Mouse (Mus musculus) kidney, postnatal 0 days (tissue): ENCODE results near the gene Pfkfb1. TPM values are rescaled to one million over a fixed set of nuclear protein-coding genes. Genes with fewer than 3 reads are reported as not detected.

Experiments used
- ATAC-seq: fragments of 200-750 bp; cut with Nextera tagmentation; replicated peaks from 2 replicates; pipeline ENCODE4 v1.8.0; 2017; ENCODE audit warnings: low read depth, moderate number of reproducible peaks, moderate TSS enrichment, moderate library complexity; ENCODE audit not compliant: low FRiP score
- DNase-seq: peaks from one replicate; pipeline ENCODE4 v3.0.0-alpha.2; 2016; ENCODE audit warnings: low spot score
- H3K27ac ChIP-seq: fragments of 300-500 bp; sonication (generic); 2 replicates; pipeline ENCODE4 v1.5.1; 2014; ENCODE audit warnings: mild to moderate bottlenecking
- H3K27me3 ChIP-seq: fragments of 300-500 bp; sonication (generic); 2 replicates; pipeline ENCODE4 v1.6.1; 2014; ENCODE audit warnings: low read length, mixed read lengths; ENCODE audit not compliant: insufficient read depth
- H3K36me3 ChIP-seq: fragments of 300-500 bp; sonication (generic); 2 replicates; pipeline ENCODE4 v1.6.1; 2014; ENCODE audit warnings: low read length, mixed read lengths; ENCODE audit not compliant: insufficient read depth
- H3K4me1 ChIP-seq: fragments of 300-500 bp; sonication (generic); replicated peaks from 2 replicates; pipeline ENCODE4 v1.6.1; 2014; ENCODE audit warnings: antibody characterized with exemption, low read length, mixed read lengths; ENCODE audit not compliant: insufficient read depth
- H3K4me2 ChIP-seq: fragments of 300-500 bp; sonication (generic); 2 replicates; pipeline ENCODE4 v1.6.1; 2014; ENCODE audit warnings: mild to moderate bottlenecking, low read length, moderate library complexity, mixed read lengths
- H3K4me3 ChIP-seq: fragments of 300-500 bp; sonication (generic); replicated peaks from 2 replicates; pipeline ENCODE4 v1.5.1; 2014; ENCODE audit warnings: low read depth, low read length
- H3K9ac ChIP-seq: fragments of 300-500 bp; sonication (generic); 2 replicates; pipeline ENCODE4 v1.6.1; 2014; ENCODE audit warnings: low read depth, low read length
- H3K9me3 ChIP-seq: fragments of 300-500 bp; sonication (generic); replicated peaks from 2 replicates; pipeline ENCODE4 v1.6.1; 2016; ENCODE audit warnings: low read length, inconsistent platforms, mixed read lengths
- CTCF ChIP-seq: IDR thresholded peaks from 2 replicates; pipeline ENCODE4 v1.5.1; 2016; ENCODE audit warnings: antibody characterized with exemption, low read depth, mild to moderate bottlenecking, moderate library complexity
- WGBS: fragments of 180-500 bp; shearing (Covaris S2); extraction: QIAGEN DNeasy Blood & Tissue Kit; methylation state at CpG from one replicate; pipeline ENCODE4 v1.1.7; 2014; 5-methylcytosine and 5-hydroxymethylcytosine counted together
- polyA plus RNA-seq: library from polyadenylated mRNA; unstranded; fragments of >200 nt; fragmentation: Nextera tagmentation; extraction: Ambion mirVana; gene quantifications from 2 replicates; pipeline ENCODE4 v1.2.1, GENCODE M21; 2015

Gene Pfkfb1
- polyA plus RNA-seq, 1 experiment from 2014 or later = 2.8 TPM

DNA sequence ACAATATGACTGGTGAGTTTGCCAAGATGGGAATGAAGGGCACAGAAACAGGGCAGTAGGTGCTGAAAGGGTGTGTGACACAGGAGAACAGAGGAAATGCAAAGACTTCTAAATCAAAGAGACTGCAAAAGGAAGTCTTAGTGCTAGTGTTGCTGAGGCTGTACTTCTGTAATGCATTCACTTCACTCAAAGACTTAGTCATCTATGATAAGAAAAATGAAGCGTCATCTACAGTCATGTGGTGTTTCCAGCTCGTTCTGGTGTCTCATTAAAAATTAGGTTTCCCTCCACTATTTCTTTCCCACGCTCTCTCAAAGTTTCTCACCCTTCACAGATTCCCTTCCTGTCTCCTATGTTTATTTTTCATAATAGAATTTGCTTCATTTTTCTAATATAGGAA lies 34.0 kb upstream of the Pfkfb1 start:
- Histone ChIP-seq H3K9ac (no peak overlapping the region), H3K27me3 (no peaks in the 10 kb centered on the region), H3K36me3 (no peaks in the 10 kb centered on the region), H3K9me3 (no peaks in the 10 kb centered on the region), H3K4me3 (no peak overlapping the region), H3K27ac (no peak overlapping the region), H3K4me1 (no peaks in the 10 kb centered on the region), H3K4me2 (no peak overlapping the region)
- WGBS = 87% methylated on average over 3 of the region's 3 CpGs
- no peak for DNase-seq
- ATAC-seq = no peak
- no peak for TF ChIP-seq CTCF

- no peak overlapping the region for H3K4me2 ChIP-seq
- ATAC-seq (no peak), DNase-seq (no peak)
- H3K9ac ChIP-seq = no peak overlapping the region
- 86% methylated on average over 12 of the region's 12 CpGs for WGBS
- no peak overlapping the region for H3K4me3 ChIP-seq
- no peaks in the 10 kb centered on the region for H3K27me3 ChIP-seq
- H3K9me3 ChIP-seq = no peaks in the 10 kb centered on the region
- no peak for TF ChIP-seq CTCF
- H3K36me3 ChIP-seq = no peaks in the 10 kb centered on the region
- no peak overlapping the region for H3K27ac ChIP-seq
- H3K4me1 ChIP-seq = no peaks in the 10 kb centered on the region
Measured at GRCm38 (mm10) chrX:150564644-150565357, 23.2 kb upstream of the Pfkfb1 start.

- no peak for TF ChIP-seq CTCF
- ATAC-seq (no peak; the same call in 1 of the 2 replicates), DNase-seq (peak; percentile 3)
- Histone ChIP-seq H3K9ac (no peak overlapping the region), H3K4me2 (no peak overlapping the region), H3K27me3 (no peaks in the 10 kb centered on the region), H3K36me3 (no peaks in the 10 kb centered on the region), H3K4me1 (no peaks in the 10 kb centered on the region), H3K4me3 (no peak overlapping the region), H3K27ac (no peak overlapping the region), H3K9me3 (no peaks in the 10 kb centered on the region)
Measured at GRCm38 (mm10) chrX:150581921-150582320, 6.1 kb upstream of the Pfkfb1 start.

DNA sequence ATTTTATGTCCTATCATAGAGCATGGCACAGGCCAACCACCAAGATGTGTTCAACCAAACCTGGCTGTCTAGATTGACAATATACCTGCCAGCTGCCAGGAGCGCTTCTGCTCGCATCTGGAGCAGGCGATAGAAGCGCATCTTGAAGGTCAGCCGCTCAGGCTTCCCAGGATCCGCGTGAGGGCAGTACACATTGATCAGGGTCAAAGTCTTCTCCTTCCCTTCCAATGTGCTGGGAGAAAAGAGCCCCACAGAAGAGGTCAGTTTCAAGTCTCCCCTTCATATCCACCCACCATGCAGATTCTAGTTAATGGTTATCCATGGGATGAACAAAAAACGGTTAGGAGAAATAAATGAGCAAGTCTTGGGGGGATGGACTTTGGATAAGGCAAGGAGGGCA lies 2.9 kb upstream of the Pfkfb1 start:
- DNase-seq = no peak
- Histone ChIP-seq H3K27ac (no peak overlapping the region), H3K9me3 (no peaks in the 10 kb centered on the region), H3K36me3 (no peaks in the 10 kb centered on the region), H3K27me3 (no peaks in the 10 kb centered on the region), H3K9ac (no peak overlapping the region), H3K4me1 (no peaks in the 10 kb centered on the region), H3K4me3 (no peak overlapping the region), H3K4me2 (no peak overlapping the region)
- WGBS = 82% methylated on average over 8 of the region's 8 CpGs
- no peak for TF ChIP-seq CTCF
- ATAC-seq = no peak

DNA sequence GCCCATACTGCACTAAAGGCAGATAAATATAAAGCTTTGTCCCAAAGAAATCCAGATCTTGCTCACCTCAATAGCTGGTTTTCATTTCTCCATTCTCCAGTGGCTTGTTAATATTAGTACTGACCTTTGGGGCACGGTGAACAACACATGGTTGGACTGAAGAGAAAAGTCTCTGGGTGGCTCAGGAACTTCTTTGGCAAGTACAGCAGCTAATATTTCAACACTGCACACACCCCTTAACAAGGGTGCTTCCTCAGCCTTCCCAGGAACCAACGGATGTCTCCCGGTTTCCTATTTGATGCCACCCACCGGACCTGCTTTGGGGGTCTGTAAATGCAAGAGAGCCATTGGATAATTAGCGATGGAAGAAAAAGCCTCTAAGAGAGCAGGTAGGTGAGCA lies 1.7 kb downstream of the Pfkfb1 start, which contains the start of gene Apex2:
Apex2 (minus strand) TSS at position 173 of the 400 bp plus-strand sequence.
- no peaks in the 10 kb centered on the region for H3K36me3 ChIP-seq
- no peaks in the 10 kb centered on the region for H3K9me3 ChIP-seq
- H3K27me3 ChIP-seq = no peaks in the 10 kb centered on the region
- H3K9ac ChIP-seq = no peak within 1 kb of the TSS
- no peak for TF ChIP-seq CTCF
- ATAC-seq = no peak
- H3K4me1 ChIP-seq = no peaks in the 10 kb centered on the region
- DNase-seq = no peak
- WGBS = 76% methylated on average over 5 of the region's 5 CpGs
- H3K27ac ChIP-seq = peak within 1 kb of the TSS; percentile 82; the same call in 1 of the 2 replicates
- H3K4me2 ChIP-seq = peak within 1 kb of the TSS; percentile 58
- H3K4me3 ChIP-seq = peak within 1 kb of the TSS; percentile 48; the same call in 1 of the 2 replicates

DNA sequence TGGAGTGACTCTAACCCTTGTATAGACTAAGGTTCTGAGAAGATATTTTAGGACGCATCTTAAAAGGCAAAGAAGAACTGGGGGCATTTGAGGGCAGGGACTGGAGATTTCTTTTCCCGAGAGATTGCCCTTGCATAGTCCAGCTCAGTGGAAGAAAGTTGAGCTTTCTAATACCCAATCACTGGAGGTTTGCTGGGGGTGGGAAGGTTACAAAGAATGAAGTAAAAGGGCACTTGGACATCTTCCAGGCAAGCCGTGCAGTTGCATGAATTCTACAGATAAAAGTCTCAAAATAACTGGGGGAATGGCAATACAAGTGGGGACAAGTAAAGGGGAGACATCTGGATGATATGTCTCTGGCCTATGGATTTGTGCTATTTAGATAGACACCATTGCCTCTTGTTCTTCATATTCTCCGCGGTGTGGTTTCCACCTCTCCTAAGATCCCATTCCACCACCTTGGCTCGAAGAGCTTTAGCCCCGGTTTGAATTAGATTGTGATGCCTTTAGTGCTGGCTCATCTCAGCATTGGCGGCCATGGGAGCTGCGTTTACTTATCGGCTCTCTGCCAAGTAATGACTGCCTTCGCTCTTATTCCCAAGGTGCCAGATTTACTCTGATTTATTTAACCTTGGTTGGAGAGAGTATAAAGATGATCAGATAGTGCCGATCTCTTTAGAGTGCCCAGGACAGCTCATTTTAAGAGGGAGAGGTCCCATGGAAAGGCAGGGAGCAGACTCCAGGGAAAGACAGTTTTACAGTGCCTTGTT lies 5.4 kb downstream of the Pfkfb1 start:
- H3K27me3 ChIP-seq = no peaks in the 10 kb centered on the region
- H3K27ac ChIP-seq = no peak overlapping the region
- H3K4me1 ChIP-seq = no peaks in the 10 kb centered on the region
- no peak overlapping the region for H3K9ac ChIP-seq
- no peak overlapping the region for H3K4me3 ChIP-seq
- 77% methylated on average over 12 of the region's 12 CpGs for WGBS
- H3K36me3 ChIP-seq = no peaks in the 10 kb centered on the region
- no peaks in the 10 kb centered on the region for H3K9me3 ChIP-seq
- no peak for TF ChIP-seq CTCF
- no peak for ATAC-seq
- no peak for DNase-seq
- H3K4me2 ChIP-seq = no peak overlapping the region
